Mouse (Mus musculus) forebrain, postnatal 0 days (tissue): ENCODE measurements at regions not wholly inside any gene's neighbourhood (a gene's known extent, or its start where the extent isn't known, plus 50 kb on each side); places are given as distances from the start of the nearest gene placed in this dataset.

Experiments used
- ATAC-seq: fragments of 200-750 bp; cut with Nextera tagmentation; 2 replicates; pipeline ENCODE4 v1.8.0; 2017; ENCODE audit warnings: mild to moderate bottlenecking, moderate library complexity
- DNase-seq: peaks from one replicate; pipeline ENCODE4 v3.0.0-alpha.2; 2015
- H3K27ac ChIP-seq: fragments of 300-500 bp; sonication (generic); 2 replicates; pipeline ENCODE4 v1.5.1; 2014; ENCODE audit warnings: low read depth, mild to moderate bottlenecking, antibody characterized with exemption, low read length, moderate library complexity, mixed read lengths
- H3K27me3 ChIP-seq: fragments of 300-500 bp; sonication (generic); 2 replicates; pipeline ENCODE4 v1.6.1; 2014; ENCODE audit warnings: mild to moderate bottlenecking, low read length, mixed read lengths; ENCODE audit not compliant: insufficient read depth
- H3K36me3 ChIP-seq: fragments of 300-500 bp; sonication (generic); 2 replicates; pipeline ENCODE4 v1.6.1; 2014; ENCODE audit warnings: mild to moderate bottlenecking, moderate library complexity; ENCODE audit not compliant: insufficient read depth
- H3K4me1 ChIP-seq: fragments of 300-500 bp; sonication (generic); 2 replicates; pipeline ENCODE4 v1.6.1; 2014; ENCODE audit warnings: antibody characterized with exemption; ENCODE audit not compliant: insufficient read depth
- H3K4me2 ChIP-seq: fragments of 300-500 bp; sonication (generic); 2 replicates; pipeline ENCODE4 v1.6.1; 2014; ENCODE audit warnings: low read depth, mild to moderate bottlenecking, moderate library complexity
- H3K4me3 ChIP-seq: fragments of 300-500 bp; sonication (generic); 2 replicates; pipeline ENCODE4 v1.5.1; 2014; ENCODE audit warnings: low read depth, low read length, mixed read lengths
- H3K9ac ChIP-seq: fragments of 300-500 bp; sonication (generic); 2 replicates; pipeline ENCODE4 v1.6.1; 2014; ENCODE audit warnings: mild to moderate bottlenecking
- H3K9me3 ChIP-seq: fragments of 300-500 bp; sonication (generic); 2 replicates; pipeline ENCODE4 v1.6.1; 2016; ENCODE audit warnings: low read length
- CTCF ChIP-seq: sonication (generic); IDR thresholded peaks from 2 replicates; pipeline ENCODE4 v1.5.1; 2016; ENCODE audit warnings: antibody characterized with exemption, control low read depth, low read depth
- WGBS: fragments of 180-500 bp; shearing (Covaris S2); extraction: QIAGEN DNeasy Blood & Tissue Kit; methylation state at CpG from one replicate; pipeline ENCODE4 v1.1.7; 2014; 5-methylcytosine and 5-hydroxymethylcytosine counted together

DNA sequence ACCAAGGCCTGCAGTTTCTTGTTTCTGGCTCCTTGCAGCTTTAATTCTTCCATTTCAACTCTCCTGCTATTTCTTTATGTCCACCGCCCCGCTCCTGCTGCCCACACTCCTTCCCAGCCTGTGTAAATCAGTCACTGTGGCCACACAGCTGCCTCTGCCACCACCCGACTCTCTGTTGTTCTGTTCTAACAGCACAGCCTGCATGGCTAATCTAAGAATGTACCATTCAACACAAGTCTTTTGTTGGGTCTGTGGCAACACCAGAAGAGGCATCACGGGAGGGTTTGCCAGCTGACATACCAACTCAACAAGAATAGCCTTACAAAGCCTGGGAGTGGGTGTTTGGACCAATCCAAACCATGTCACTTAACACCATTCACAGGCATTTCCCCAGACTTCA, 264.9 kb upstream of the Pum3 start:
- Histone ChIP-seq H3K4me2 (no peak overlapping the region), H3K27ac (no peak overlapping the region), H3K9me3 (no peaks in the 10 kb centered on the region), H3K9ac (no peak overlapping the region), H3K4me1 (no peaks in the 10 kb centered on the region), H3K27me3 (no peaks in the 10 kb centered on the region), H3K4me3 (no peak overlapping the region), H3K36me3 (no peaks in the 10 kb centered on the region)
- no peak for TF ChIP-seq CTCF
- WGBS = 73% methylated on average over 4 of the region's 4 CpGs
- ATAC-seq (no peak; the same call in 1 of the 2 replicates), DNase-seq (no peak)

GRCm38 (mm10) chr19:27693706-27694105, 264.1 kb upstream of the Pum3 start:
- Histone ChIP-seq H3K4me2 (no peak overlapping the region), H3K4me1 (no peaks in the 10 kb centered on the region), H3K36me3 (no peaks in the 10 kb centered on the region), H3K4me3 (no peak overlapping the region), H3K9me3 (no peaks in the 10 kb centered on the region), H3K27me3 (no peaks in the 10 kb centered on the region), H3K9ac (no peak overlapping the region), H3K27ac (no peak overlapping the region)
- no peak for DNase-seq
- 76% methylated on average over 7 of the region's 7 CpGs for WGBS
- no peak for ATAC-seq
- TF ChIP-seq CTCF = no peak

- DNase-seq = no peak
- no peaks in the 10 kb centered on the region for H3K36me3 ChIP-seq
- H3K27me3 ChIP-seq = no peaks in the 10 kb centered on the region
- no peak overlapping the region for H3K9ac ChIP-seq
- 95% methylated on average over 6 of the region's 6 CpGs for WGBS
- H3K4me3 ChIP-seq = no peak overlapping the region
- H3K27ac ChIP-seq = no peak overlapping the region
- no peak for ATAC-seq
- no peaks in the 10 kb centered on the region for H3K9me3 ChIP-seq
- H3K4me1 ChIP-seq = no peaks in the 10 kb centered on the region
- no peak overlapping the region for H3K4me2 ChIP-seq
- TF ChIP-seq CTCF = no peak
These were observed 263.3 kb upstream of the Pum3 start for GRCm38 (mm10) chr19:27692944-27693343.

GRCm38 (mm10) chr19:27683426-27683825, 253.8 kb upstream of the Pum3 start:
- TF ChIP-seq CTCF = no peak; the same call in 1 of the 2 replicates
- 51% methylated on average over 2 of the region's 2 CpGs for WGBS

GRCm38 (mm10) chr19:27679427-27679826, 249.8 kb upstream of the Pum3 start:
- TF ChIP-seq CTCF = no peak
- WGBS = 78% methylated on average over 7 of the region's 7 CpGs

More at GRCm38 (mm10) chr19:27683426-27683825, 253.8 kb upstream of the Pum3 start:
- no peak overlapping the region for H3K4me3 ChIP-seq
- DNase-seq (no peak), ATAC-seq (no peak)
- H3K27ac ChIP-seq = no peak overlapping the region
- H3K27me3 ChIP-seq = no peaks in the 10 kb centered on the region
- H3K4me2 ChIP-seq = no peak overlapping the region
- no peaks in the 10 kb centered on the region for H3K9me3 ChIP-seq
- H3K36me3 ChIP-seq = no peaks in the 10 kb centered on the region
- no peak overlapping the region for H3K9ac ChIP-seq
- H3K4me1 ChIP-seq = no peaks in the 10 kb centered on the region

DNA sequence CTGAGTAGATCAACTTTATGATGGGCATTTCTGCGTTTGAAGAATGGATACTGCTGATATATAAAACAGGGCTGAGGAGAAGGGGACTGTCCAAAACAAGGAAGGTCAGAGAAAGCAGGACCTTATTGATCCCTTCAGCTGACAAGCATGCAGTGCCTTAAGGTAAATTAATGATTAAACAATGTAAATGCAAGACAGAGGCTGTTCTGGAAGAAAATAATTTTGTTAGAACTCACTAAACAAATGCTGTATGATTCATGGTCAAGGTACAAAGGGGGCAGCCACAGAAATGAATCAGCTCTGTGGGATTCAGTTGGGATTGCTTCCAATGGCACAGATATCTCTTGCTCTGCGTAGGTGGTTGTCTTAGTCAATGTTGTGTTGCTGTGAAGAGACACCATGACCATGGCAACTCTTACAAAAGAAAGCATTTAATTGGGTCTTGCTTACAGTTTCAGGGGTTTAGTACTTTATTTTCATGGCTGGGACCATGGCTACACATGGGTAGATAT, 243.1 kb upstream of the Pum3 start:
- H3K36me3 ChIP-seq = no peaks in the 10 kb centered on the region
- DNase-seq (no peak), ATAC-seq (no peak)
- no peak overlapping the region for H3K4me3 ChIP-seq
- no peak overlapping the region for H3K27ac ChIP-seq
- no peak overlapping the region for H3K4me2 ChIP-seq
- H3K27me3 ChIP-seq = no peaks in the 10 kb centered on the region
- H3K9ac ChIP-seq = no peak overlapping the region
- 82% methylated on average over 2 of the region's 2 CpGs for WGBS
- H3K9me3 ChIP-seq = no peaks in the 10 kb centered on the region
- no peaks in the 10 kb centered on the region for H3K4me1 ChIP-seq
- TF ChIP-seq CTCF = no peak

More at GRCm38 (mm10) chr19:27679427-27679826, 249.8 kb upstream of the Pum3 start:
- Histone ChIP-seq H3K9ac (no peak overlapping the region), H3K27me3 (no peaks in the 10 kb centered on the region), H3K9me3 (no peaks in the 10 kb centered on the region), H3K4me2 (no peak overlapping the region), H3K27ac (no peak overlapping the region), H3K4me1 (no peaks in the 10 kb centered on the region), H3K36me3 (no peaks in the 10 kb centered on the region), H3K4me3 (no peak overlapping the region)
- ATAC-seq (no peak), DNase-seq (no peak)

GRCm38 (mm10) chr19:27663296-27663695, 233.7 kb upstream of the Pum3 start:
- H3K4me2 ChIP-seq = no peak overlapping the region
- no peaks in the 10 kb centered on the region for H3K4me1 ChIP-seq
- H3K9ac ChIP-seq = no peak overlapping the region
- H3K36me3 ChIP-seq = no peaks in the 10 kb centered on the region
- no peak overlapping the region for H3K27ac ChIP-seq
- no peak for TF ChIP-seq CTCF
- DNase-seq (no peak), ATAC-seq (peak; percentile 73; the same call in 1 of the 2 replicates)
- no peaks in the 10 kb centered on the region for H3K9me3 ChIP-seq
- 52% methylated on average over 2 of the region's 2 CpGs for WGBS
- H3K4me3 ChIP-seq = no peak overlapping the region
- H3K27me3 ChIP-seq = no peaks in the 10 kb centered on the region
